Mouse (Mus musculus) liver, embryonic 14.5 days (tissue): ENCODE data around the gene Timm10. TPM values are rescaled to one million over a fixed set of nuclear protein-coding genes. Genes with fewer than 3 reads are reported as not detected.
A peak's percentile ranks its signal among the peaks of the same experiment; 100 is the strongest.
"Not testable (repeated sequence)": the region's sequence is repeated elsewhere in the genome, so short reads cannot be mapped to it uniquely, and the experiment has no call there.

Experiments used
- ATAC-seq: fragments of 200-750 bp; cut with Nextera tagmentation; 2 replicates; pipeline ENCODE4 v1.8.0; 2017; ENCODE audit warnings: moderate number of reproducible peaks, mild to moderate bottlenecking, moderate library complexity; ENCODE audit not compliant: insufficient read depth
- DNase-seq, 3 experiments: peaks; one replicate each; pipeline ENCODE4 v3.0.0-alpha.2; 2012 to 2013; ENCODE audit warnings: low read depth in 3 of 3, low spot score in 3 of 3
- H3K27ac ChIP-seq: fragments of 300-500 bp; sonication (generic); 2 replicates; pipeline ENCODE4 v1.5.1; 2014; ENCODE audit warnings: moderate library complexity, mild to moderate bottlenecking, control low read depth, inconsistent platforms
- H3K27me3 ChIP-seq: fragments of 300-500 bp; sonication (generic); 2 replicates; pipeline ENCODE4 v1.6.1; 2014; ENCODE audit warnings: mild to moderate bottlenecking, low read length, moderate library complexity; ENCODE audit not compliant: control insufficient read depth, insufficient read depth
- H3K36me3 ChIP-seq: fragments of 300-500 bp; sonication (generic); replicated peaks from 2 replicates; pipeline ENCODE4 v1.6.1; 2014; ENCODE audit warnings: low read depth; ENCODE audit not compliant: control insufficient read depth, insufficient read depth
- H3K4me1 ChIP-seq, 2 experiments: fragments of 200-500 bp in 1 of 2; fragments of 300-500 bp in 1 of 2; sonication (generic) in 1 of 2; replicated peaks; 2 replicates each; pipeline ENCODE4 v1.6.1; 2012 to 2014; ENCODE audit warnings: antibody characterized with exemption in 1 of 2, inconsistent platforms in 1 of 2, low read length in 1 of 2; ENCODE audit not compliant: control insufficient read depth in 2 of 2, insufficient read depth in 2 of 2
- H3K4me2 ChIP-seq: fragments of 300-500 bp; sonication (generic); 2 replicates; pipeline ENCODE4 v1.6.1; 2014; ENCODE audit warnings: low read depth, mild to moderate bottlenecking, control low read depth, moderate library complexity
- H3K4me3 ChIP-seq, 2 experiments: fragments of 200-500 bp in 1 of 2; fragments of 300-500 bp in 1 of 2; sonication (generic) in 1 of 2; 2 replicates each; pipeline ENCODE4 v1.5.1; 2012 to 2014; ENCODE audit warnings: low read depth in 2 of 2, low read length in 2 of 2, mild to moderate bottlenecking in 2 of 2, control low read depth in 1 of 2, inconsistent platforms in 1 of 2, moderate library complexity in 1 of 2; ENCODE audit not compliant: insufficient read depth in 1 of 2
- H3K9ac ChIP-seq: fragments of 300-500 bp; sonication (generic); replicated peaks from 2 replicates; pipeline ENCODE4 v1.6.1; 2014; ENCODE audit warnings: mild to moderate bottlenecking, control low read depth, moderate library complexity
- H3K9me3 ChIP-seq: fragments of 300-500 bp; sonication (generic); 2 replicates; pipeline ENCODE4 v1.6.1; 2016; ENCODE audit warnings: low read length, mixed read lengths; ENCODE audit not compliant: control insufficient read depth
- CTCF ChIP-seq: IDR thresholded peaks from 2 replicates; pipeline ENCODE4 v1.5.1; 2016; ENCODE audit warnings: antibody characterized with exemption, low read depth, control low read depth
- EP300 ChIP-seq: IDR thresholded peaks from 2 replicates; pipeline ENCODE4 v1.6.1; 2016; ENCODE audit warnings: antibody characterized with exemption, low read depth
- WGBS: fragments of 180-500 bp; shearing (Covaris S2); extraction: QIAGEN DNeasy Blood & Tissue Kit; methylation state at CpG from one replicate; pipeline ENCODE4 v1.1.7; 2014; ENCODE audit not compliant: insufficient replicate concordance; 5-methylcytosine and 5-hydroxymethylcytosine counted together
- polyA plus RNA-seq, 2 experiments: library from polyadenylated mRNA; depleted of rRNA in 1 of 2; stranded (reverse) in 1 of 2; unstranded in 1 of 2; fragments of >200 nt; fragmentation: Nextera tagmentation in 1 of 2; extraction: Ambion mirVana in 1 of 2; gene quantifications; 2 replicates each; pipeline versions ENCODE4 v1.2.1 to v1.2.3; 2012 to 2014

Timm10 gene
- polyA plus RNA-seq, 2 experiments, result 41.5 to 46.6 TPM

DNA sequence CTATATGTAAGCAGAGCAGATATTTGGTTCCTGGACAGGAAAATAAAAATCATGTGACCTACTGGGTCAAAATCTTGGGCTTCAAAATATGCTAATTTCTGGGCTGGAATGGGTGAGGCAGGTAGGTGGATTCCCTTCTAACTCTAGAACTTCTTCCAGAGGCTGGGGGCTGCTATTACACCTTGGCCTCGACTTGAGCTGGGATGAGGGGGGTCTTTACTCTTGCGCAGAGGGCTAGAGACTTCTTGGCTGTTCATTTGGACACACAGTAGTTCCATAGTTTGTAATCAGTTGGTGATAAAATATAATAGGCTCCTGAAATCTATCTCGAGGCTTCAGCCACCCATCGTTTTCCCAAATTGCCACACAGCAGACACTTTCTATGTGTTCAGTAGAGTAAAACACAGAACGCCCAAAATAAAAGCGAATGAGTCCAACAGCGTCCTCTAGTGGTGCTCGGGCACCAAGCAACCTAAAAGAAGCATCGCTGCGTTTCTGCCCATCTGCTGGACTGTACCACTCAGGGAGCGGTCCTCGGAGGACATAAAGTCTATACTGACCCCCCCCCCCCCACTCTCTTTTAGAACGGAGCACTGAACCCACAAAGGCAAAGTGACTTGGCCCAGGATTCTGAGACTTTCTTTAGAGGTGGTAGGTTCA lies 28.8 kb upstream of the Timm10 start:
- peak; percentile 66 for ATAC-seq
- WGBS, result 10% methylated on average over 13 of the region's 13 CpGs

DNA sequence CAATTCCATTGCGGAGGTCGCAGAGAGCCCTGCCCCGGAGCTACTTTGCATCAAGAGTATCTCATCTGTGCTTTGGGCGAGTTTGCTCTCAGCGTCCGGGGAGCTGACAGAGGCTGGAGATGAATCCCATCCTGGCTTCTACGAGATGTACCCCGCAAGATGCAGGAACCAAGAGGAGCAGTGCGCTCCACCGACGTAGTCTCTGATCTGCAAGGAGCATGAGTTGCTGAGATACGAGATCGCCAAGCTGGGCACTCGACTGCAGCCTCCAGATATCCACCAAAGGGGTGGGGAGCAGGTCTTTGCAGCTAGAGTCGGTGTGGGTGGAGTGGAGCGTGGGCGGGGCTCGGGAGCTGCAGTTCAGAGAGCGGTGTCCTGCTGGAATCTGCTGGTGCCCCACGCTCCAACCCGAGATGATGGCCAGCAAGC lies 28.3 kb upstream of the Timm10 start, which contains the start of gene Ube2l6:
TSS of gene Ube2l6 (plus strand) at position 336 of the 429 bp plus-strand sequence.
- H3K4me3 ChIP-seq, result peak within 1 kb of the TSS; percentile 83 to 84
- DNase-seq, result peak; percentile 95 to 96 (median 95)
- TF ChIP-seq CTCF, result no peak
- peak; percentile 93 for TF ChIP-seq EP300
- peak within 1 kb of the TSS; percentile 88 for H3K9ac ChIP-seq
- peaks cover 19% of the 10 kb centered on the region for H3K36me3 ChIP-seq
- WGBS, result under 1% methylated on average over 21 of the region's 21 CpGs
- H3K27me3 ChIP-seq, result no peaks in the 10 kb centered on the region
- ATAC-seq, result peak; percentile 91
- peak within 1 kb of the TSS; percentile 97 for H3K27ac ChIP-seq
- peak within 1 kb of the TSS; percentile 95 for H3K4me2 ChIP-seq
- peaks cover 25 to 36% of the 10 kb centered on the region in 2 experiments for H3K4me1 ChIP-seq
- H3K9me3 ChIP-seq, result no peaks in the 10 kb centered on the region

More for the DNA sequence above, 28.8 kb upstream of the Timm10 start:
- TF ChIP-seq CTCF (peak; percentile 96), EP300 (no peak)
- Histone ChIP-seq H3K9ac (peak overlapping the region; percentile 88), H3K9me3 (no peaks in the 10 kb centered on the region), H3K36me3 (peaks cover 13% of the 10 kb centered on the region), H3K4me2 (peak overlapping the region; percentile 95), H3K4me3 (peak overlapping the region; percentile 83 to 84), H3K27ac (peak overlapping the region; percentile 97), H3K4me1 (peaks cover 30 to 41% of the 10 kb centered on the region in 2 experiments), H3K27me3 (no peaks in the 10 kb centered on the region)
- peak; percentile 76 to 84 (median 79) for DNase-seq

DNA sequence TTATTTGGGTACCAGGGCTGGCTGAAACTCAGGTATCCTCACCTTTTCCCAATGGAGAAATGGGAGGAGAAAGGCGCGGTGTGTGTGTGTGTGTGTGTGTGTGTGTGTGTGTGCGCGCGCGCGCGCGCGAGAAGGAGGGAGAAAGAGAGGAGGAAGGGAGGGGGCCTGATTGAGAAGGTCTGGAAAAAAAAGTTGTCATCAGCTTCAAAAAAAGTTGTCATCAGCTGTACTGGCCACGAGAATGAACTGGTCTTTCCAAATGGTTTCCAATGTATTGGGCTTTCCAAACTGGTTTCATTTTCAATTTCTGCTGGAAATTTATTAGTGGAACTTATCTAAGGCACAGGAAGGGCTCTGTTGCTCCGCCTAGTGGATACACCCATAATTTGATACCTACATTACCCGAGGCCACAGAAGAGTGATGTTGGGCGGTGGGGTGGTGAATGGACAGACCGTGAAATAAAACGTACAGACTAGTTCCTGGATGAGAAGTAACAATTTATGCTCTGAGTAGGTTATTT lies 27.7 kb upstream of the Timm10 start:
- peak; percentile 66 for ATAC-seq
- Histone ChIP-seq H3K4me3 (peak overlapping the region; percentile 83 to 84), H3K27me3 (no peaks in the 10 kb centered on the region), H3K4me1 (peaks cover 21 to 32% of the 10 kb centered on the region in 2 experiments), H3K9me3 (no peaks in the 10 kb centered on the region), H3K36me3 (peaks cover 25% of the 10 kb centered on the region), H3K4me2 (peak overlapping the region; percentile 95), H3K9ac (peak overlapping the region; percentile 88), H3K27ac (peak overlapping the region; percentile 97)
- peak; percentile 82 to 84 (median 83) for DNase-seq
- under 1% methylated on average over 16 of the region's 16 CpGs for WGBS
- peak; percentile 83 for TF ChIP-seq CTCF
- peak; percentile 13 for TF ChIP-seq EP300

DNA sequence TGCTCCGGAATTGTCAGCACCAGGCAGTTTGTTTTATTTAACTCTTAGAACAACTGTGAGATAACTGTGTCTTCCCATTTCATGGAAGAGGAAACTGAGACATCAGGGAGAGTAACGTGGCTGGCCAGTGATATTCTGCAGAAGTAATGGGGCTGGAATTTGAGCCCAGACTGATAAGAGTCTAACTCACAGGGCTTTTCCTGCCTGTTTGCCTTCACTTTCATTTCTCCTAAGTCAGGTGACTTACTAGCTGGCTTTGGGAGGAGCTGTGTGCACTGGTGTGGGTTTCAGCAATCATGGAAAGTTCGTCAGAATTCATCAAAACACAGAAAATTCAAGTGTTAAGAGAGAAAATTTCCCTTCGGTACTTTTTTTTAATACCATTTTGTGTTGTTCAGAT lies 26.5 kb upstream of the Timm10 start:
- DNase-seq (peak in 2 of 3 experiments; percentile 62 to 70), ATAC-seq (0 out of 2 replicates have a peak, but pooled peaks have one; percentile 8)
- peak overlapping the region; percentile 65 to 84 for H3K4me3 ChIP-seq
- H3K36me3 ChIP-seq, result peaks cover 37% of the 10 kb centered on the region
- H3K4me1 ChIP-seq, result peaks cover 19 to 28% of the 10 kb centered on the region in 2 experiments
- H3K9me3 ChIP-seq, result no peaks in the 10 kb centered on the region
- peak overlapping the region; percentile 88 for H3K9ac ChIP-seq
- peak overlapping the region; percentile 95 for H3K4me2 ChIP-seq
- TF ChIP-seq EP300 (peak; percentile 37; the same call in 1 of the 2 replicates), CTCF (no peak)
- 44% methylated on average over 4 of the region's 4 CpGs for WGBS
- peak overlapping the region; percentile 97 for H3K27ac ChIP-seq
- no peaks in the 10 kb centered on the region for H3K27me3 ChIP-seq

DNA sequence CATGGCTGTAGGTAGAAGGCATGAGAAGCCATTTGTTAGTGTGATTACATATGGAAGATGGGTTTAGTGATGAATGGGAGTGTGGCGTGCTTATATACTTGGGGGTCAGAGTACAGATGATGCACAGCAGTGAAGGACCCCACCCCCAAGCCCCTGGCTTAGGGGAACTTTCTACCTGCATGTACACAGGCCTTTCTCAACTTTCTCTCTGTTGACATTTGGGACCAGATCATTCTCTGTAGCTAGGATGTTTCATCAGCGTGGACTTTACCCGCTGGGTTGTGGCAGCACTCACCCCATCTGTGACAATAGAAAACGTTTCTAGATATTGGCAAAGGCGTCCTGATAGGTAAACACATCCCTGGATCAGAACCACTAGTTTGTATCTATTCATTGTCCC lies 25.6 kb upstream of the Timm10 start:
- not testable (repeated sequence) for DNase-seq, H3K9me3 ChIP-seq, H3K9ac ChIP-seq, H3K27me3 ChIP-seq, H3K27ac ChIP-seq, ATAC-seq
- Histone ChIP-seq H3K4me1 (peaks cover 19 to 28% of the 10 kb centered on the region in 2 experiments), H3K36me3 (peaks cover 46% of the 10 kb centered on the region), H3K4me3 (peak overlapping the region in 1 of 2 experiments; percentile 84; a peak in 2 of 4 replicates), H3K4me2 (peak overlapping the region; percentile 95)
- WGBS, result 69% methylated on average over 5 of the region's 5 CpGs
